Mouse (Mus musculus) mature B cell (primary cell): ENCODE data around the gene Rab11fip4.

Experiments
- in situ Hi-C: fragments of 300-500 bp; cut with MboI; formaldehyde crosslinking; loops from 2 replicates; pipeline ENCODE4 v1.14.3; 2019

Gene Rab11fip4

DNA sequence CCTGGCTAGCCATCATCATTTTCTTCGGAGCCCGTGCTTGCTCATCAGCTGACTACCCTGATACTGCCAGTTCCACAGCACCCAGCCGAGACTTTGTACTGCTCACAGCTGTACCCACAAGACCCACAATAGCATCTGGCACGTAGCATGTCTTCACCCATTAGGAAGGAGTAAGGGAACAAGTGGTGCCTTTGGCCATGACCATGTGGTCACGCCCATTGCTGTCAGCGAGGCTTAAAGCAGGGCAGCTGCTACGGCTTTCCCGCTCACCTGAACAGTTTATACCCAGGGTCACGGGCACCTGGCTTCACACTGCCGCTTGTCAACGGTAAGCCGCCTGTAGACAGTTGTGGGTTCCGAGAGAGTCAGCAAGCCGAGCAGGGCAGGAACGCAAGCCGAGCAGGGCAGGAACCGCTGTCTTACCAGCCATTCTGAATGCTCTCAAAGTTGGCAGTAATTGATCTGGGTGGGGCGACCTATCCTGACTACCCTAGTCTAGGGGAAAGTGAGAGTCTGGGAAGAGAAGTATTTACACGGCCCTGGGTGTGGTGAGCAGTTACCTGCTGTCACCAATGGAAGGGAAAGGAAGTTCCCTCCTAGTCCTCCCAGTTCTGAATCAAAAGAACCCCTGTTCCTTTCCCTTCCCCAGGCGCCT lies 62.0 kb downstream of the Rab11fip4 start:
- in situ Hi-C loops = no loop called here

DNA sequence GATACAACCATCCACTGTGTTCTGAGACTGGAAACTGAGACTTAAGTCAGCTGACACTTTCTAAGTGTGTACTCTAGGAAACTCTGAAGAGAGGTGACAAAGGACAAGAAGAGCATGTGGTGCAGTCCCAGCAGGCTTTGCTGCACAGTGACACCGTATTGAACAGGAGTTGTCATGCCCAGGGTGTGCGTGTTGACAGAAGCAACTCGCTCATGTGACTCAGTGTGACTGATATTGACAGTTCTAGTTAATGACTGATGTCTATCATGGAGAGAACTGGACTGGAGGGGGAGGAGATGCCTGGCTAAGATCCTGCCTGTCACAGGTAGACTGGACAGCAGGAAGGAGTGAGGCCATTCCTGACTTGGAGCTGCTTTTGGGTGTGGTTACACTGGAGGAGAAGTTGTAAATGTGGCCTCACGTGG lies 63.4 kb downstream of the Rab11fip4 start:
- in situ Hi-C loops = no loop called here

DNA sequence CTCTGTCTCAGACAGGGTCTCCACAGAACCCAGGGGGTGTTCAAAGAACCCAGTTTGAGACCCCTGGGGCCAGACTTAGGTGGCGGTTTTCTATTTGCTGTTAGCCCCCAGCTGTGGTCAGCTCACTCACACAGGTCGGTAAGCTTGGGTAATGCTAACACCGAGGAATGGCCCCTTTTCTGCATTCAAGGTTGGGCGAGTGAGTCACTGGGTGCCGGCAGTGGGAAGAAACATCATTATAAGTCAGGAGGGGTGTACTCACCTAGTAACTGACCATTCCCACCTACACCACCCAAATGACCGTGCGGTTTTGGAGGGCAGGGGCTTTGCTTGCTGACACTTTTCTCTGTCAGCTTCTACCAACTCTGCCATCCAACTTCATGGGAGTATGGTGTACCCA lies 64.6 kb downstream of the Rab11fip4 start:
- in situ Hi-C loops = no loop called here

DNA sequence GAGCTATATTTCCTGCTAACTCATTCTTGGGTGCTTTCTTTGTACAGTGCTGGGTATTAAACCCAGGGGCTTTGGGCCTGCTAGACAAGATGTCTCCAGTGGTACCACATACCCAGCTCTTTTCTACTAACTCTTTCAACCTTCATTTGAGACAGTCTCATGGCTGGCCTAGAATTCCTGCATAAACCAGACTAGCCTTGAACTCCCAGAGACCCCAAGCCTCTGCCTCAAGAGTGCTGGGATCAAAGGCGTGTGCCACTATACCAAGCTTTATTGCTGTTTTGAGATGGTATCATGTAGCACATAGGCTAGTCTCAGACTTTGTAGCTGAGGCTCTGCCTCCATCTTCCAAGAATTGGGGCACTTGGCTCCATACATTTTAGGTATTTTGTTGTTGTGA lies 65.5 kb downstream of the Rab11fip4 start:
- in situ Hi-C loops = no loop called here

DNA sequence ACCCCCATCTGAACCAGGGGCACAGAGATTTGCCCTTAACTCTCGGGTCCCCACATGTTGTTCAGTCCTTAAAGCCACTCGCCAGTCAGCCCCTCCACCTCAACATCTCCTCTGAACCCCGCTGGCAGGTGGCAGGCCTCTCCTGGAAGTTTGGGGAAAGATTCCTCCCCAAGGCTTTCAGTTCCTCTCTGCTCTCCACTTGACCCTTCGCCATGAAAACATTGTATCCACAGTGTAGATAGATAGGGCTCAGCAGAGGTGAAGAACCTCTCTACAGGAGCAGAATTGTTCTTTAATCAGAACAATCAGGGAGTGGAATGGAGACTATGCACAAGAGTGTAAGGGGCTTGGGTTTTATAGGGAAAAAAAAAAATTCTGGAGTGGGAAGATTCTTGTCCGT lies 66.0 kb downstream of the Rab11fip4 start:
- in situ Hi-C loops = no loop called here

DNA sequence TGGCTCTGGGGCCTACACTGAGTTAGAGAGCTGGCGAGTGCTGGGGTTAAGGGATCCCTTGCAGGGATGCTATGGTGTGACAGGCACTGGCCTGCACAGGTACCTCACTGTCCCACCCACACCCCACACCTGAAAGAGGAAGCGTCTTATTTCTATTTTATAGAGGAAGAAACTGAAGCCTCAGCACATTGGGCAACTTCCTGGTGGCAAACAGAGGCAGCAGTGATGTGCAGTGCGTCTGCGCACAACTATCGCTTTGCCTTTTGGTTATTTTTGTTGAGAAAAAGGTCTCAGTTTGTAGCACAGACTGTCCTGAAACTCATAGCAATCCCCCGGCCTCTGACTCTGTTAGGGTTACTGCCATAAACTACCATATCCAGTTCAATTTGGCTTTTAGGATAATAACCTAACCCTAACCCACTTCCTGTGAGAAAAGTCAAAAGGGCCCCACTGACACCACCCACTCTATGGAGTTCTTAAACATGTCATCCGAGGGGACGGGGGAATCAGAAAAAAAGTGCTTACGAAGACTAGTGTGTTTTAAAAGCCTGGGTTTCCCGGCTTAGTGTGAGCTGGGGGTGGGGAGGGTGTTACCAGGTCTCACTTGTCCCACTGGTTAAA lies 67.3 kb downstream of the Rab11fip4 start:
- in situ Hi-C loops = no loop called here

DNA sequence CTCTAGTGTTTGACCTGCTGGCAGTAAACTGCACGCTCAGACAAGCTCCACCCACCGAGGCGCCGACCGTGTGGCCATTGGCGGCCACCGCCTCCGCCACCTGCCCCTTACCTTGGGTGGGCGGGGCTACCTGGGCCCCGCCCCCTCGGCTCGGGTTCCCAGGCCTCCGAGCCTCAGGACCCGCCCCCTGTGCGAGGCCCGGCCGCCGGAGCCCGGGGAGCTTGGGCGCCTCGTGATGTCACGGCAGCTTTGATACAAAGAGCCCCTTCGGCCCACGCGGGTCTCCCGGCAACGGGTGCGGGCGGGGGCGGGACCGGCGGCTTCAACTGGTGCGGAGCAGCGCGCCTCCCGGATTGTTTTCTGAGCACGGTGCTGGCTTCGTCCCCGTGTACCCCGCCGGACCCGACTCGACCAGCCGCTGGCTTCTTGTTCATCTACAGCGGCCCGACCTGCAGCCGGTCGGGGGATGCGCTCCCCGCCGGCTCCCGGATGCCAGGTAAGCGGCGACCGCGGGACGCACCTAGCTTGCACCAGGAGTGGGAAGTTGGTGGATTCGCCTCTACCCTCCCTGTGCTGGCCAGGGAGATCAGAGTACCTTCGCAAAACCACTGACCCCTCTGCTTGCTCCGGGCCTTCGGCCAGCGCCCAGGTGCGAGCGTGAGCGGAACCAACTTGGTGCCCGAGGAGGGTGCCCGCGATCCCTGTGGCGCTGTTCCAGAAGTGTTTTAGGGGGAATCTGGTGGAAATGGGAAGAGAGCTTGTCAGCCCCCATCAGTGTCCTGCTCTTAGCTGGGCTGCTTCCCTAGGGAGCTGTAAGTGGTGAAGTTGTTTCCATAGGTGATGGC lies 69.6 kb downstream of the Rab11fip4 start:
- in situ Hi-C loops = no loop called here

DNA sequence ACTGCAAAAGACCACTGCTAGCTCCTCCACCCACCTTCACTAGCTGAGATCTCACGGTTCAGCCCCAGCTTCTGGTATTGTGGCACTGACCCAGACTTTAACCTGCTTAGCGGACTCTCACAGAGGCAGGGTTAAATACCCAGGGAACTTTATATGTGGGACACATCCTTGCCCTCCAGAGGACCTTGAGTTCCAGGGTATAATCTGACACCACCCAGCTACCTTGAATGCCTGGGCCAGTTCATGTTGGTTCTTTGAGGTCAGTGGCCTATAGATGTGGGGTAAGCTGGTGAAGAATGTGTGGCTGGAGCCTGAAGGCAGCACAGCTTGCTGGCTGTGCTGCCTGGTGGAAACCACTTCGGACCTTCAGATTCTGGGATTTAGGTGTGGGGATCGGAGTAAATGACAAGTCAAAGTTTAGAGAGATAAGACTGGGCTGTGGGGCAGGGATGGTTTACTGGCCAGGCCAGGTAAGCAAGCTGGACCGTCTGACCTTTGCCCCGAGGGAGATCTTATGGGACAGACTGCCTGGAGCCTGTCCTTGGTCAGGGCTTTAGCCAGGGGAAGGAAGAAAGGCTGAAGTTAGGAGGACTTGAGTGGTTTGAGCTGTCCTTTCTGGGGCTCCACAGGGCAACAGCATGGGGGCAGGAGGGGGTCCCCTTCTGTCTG lies 71.0 kb downstream of the Rab11fip4 start:
- in situ Hi-C loops = no loop called here

DNA sequence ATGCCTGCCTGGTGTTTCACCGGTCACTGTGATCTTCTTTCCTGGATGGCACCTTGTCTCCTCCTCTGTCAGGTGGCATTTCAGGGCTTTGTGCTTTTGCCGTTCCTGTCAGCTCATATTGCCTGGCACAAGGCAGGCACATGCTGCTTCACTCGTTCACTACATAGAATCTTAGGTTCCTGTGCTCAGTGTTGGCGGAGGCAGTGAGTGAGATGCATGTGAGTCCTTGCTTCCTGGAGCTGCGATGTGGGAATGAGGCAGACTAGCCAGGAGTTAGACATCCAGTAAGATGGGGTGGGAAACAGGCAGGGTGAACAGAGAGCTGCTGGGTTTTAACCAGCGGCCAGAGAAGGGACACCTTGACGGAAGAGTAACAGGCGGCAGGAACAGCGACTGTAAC lies 72.1 kb downstream of the Rab11fip4 start:
- in situ Hi-C loops = no loop called here

DNA sequence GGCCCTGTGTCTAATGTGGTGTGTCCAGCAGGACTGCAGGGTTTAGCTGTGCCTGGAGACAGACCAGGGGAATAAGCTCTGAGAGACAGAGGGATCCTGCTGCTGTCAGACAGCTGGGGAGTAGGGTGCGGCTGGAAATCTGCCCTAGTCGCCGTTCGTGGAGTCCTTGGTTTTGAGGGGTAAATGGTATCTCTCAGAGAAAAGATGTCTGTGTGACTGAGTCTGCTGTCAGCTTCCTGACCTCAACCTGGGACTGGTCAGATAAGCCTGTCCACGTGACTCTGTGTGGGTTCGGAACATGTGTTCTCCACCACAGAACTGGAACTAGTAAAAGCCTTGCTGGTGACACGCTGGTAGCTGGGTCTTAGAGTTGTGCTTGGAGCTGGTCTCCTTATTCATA lies 72.6 kb downstream of the Rab11fip4 start:
- in situ Hi-C loops = no loop called here

DNA sequence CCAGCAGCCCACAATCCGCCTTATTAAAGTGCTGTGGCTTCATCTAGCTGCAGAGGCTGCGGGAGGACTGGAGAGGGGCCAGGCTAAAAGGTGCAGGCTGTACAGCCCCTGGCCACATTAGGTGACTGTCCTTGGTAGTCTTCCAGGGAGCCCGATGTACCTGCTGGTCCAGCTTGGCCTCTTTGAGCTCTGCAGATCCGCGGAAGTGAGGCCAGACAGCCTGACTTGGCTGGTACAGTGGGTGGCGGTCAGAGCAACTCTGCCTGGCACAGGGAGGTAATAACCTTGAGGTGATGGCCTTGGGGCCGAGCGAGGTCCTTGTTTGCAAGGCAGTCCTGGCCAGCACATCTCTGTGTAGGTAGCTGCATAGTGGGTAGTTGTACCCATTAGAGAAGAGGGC lies 75.5 kb downstream of the Rab11fip4 start:
- in situ Hi-C loops = no loop called here

DNA sequence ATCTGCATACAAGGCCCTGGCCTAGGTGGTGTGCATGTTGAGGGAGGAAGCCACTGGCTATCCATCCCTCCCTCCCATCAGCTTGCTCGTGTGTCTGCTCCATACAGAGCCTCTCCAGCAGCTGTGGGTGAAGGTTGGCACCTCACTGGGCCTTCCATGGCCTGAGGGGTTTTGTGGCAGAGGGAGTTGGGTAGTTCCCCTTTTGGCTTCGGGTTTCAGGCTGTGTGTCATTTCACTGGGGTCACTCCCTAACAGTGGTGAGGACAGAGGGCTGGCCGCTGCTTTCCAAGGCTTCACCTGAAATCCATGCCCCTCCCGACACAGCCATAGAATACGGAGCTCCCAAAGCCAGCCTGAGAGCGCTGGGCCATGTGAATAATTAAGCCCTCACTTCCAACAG lies 78.2 kb downstream of the Rab11fip4 start:
- in situ Hi-C loops = no loop called here

DNA sequence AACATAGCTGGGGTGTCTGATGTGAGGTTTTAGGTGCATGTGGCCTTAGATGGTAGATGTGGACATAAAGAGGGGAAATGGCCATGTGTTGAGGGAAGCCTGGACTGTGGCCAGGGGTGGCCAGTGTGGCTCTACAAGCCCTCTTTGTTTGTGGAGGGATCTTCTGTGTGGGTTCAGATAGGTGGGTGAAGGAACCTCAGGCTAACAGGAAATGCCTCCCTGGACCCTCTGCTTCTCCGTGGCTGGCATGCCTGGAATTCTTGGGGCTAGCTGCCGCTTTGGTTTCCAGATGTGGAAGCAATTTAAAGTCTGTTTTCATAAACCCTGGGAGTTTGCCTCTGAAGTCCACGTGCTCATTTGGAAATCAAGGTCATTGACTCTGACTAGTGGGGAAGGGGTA lies 78.9 kb downstream of the Rab11fip4 start:
- in situ Hi-C loops = no loop called here

DNA sequence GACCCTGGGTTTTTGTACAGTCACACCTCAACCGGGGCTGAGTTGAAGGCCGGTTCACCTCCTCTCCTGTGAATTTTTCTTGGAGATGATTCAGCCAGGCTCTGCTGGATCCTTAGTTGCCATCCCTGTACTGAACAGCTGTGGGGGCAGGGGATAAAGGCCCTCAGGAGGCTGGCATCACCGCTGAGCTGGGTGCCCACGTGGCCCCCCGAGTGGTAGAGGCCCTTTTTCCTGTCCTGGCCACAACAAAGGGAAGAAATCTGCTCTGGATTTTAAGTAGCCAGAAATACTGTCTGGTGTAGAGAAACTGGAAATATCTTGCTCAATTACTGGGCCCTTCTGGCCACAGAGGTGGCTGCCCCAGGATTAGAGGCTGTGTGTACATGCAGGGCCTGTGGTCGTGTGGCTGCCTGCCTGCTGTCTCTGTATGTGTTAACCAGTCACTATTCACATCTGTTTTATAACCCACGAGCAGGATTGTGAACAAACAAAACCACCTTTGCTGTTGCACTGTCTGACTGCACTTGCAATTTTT lies 79.5 kb downstream of the Rab11fip4 start:
- in situ Hi-C loops = no loop called here

DNA sequence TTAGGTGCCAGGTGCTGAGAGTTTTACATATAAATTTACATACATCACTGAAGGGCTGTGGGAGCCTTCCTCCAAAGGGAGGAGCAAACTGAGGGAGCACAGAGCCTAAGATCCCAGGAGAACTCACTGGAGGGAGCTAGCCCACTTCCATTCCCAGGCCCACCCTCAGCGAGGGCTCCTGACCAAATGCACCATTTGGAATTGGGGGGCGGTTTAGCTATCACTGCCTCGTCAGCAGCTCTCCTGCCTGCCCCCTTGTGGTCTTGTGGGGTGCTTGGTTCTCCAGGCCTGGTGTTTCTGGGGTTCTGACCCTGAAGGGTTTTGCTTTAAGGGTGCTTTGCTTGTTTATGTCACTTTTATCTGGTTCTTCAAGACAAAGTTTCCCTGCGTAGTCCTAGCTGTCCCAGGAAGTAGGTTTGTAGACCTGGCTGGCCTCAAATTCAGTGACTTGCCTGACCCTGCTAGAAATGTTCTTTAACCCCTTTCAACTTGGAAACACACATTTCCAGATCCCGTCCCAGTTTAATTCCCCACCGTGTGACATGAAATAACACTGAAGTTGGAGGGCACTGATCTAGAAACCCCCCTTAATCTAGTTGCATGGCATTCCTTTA lies 80.8 kb downstream of the Rab11fip4 start:
- in situ Hi-C loops = no loop called here

DNA sequence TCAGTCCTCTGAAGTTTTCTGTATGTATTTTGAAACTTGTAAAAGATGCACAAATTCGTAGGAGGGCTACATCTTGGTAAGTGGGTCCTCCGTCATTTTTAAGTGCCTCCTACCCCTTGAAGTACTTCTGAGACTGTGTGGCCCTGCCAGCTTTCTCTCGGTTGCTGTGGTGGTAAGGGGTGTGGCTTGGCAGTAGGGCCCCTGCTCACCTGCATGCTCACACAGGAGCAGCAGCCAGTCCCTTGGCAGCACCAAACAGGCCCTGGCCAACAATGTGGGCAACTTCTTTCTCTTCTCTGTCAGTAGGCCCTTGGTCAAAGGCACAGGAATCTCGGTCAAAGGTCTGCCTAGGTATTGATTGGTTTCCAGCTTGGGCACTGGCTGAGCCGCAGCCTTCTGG lies 82.1 kb downstream of the Rab11fip4 start:
- in situ Hi-C loops = no loop called here

DNA sequence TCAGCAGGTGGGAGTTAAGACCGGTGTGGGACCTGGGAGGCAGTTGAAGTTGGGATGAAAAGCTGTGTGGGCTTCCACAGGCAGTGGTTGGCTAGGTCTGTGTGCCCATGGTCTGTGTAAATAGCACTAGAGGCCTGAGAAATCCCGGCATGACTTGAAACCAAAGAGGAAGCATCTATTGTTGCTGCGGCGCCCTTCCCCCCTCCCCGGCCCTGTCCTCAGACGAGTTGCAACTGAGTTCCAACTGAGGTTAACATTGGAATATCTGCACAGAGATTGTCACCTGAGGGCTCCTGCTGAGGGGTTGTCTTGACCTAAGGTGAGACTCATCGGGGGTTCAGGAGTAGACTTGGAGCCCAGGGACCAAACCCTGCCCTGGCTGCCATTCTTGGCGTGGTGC lies 82.7 kb downstream of the Rab11fip4 start:
- in situ Hi-C loops = no loop called here

DNA sequence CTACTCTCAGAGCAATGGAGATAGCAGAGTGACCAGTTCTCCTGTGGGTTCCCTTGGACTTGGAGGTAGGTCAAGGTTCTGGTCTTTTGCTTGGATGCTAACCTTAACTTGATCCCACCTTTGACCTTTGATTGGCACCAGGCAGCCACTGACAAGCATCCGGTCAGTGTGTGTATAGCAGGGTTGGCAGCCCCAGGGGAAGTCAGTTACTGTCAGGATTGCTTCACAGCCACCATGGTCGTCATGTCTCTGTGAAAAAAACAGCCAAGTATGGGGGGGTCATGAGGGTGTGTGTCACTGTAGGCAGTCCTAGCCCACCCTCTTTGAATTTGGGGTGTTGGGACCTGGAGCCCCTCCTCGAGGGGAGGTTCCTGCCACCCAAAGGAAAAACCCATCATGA lies 83.2 kb downstream of the Rab11fip4 start:
- in situ Hi-C loops = no loop called here

DNA sequence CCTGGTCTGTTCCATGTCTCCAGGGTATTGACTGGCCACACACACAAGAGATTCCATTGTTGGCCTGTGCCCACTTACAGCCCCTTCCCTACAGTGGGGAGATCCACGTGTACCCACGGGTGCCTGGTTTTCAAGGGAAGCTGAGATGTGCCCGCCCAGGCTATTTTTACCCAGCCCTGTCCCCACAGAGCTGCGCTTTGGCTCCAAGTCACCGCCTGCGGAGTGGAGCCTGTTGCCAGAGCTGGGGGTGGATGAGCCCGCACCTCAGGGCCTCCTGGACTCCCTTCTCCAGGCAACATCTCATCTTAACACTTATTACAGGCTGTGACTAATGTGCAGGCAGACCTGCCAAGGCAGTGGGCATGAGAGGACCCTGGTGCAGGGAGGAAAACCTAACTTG lies 83.6 kb downstream of the Rab11fip4 start:
- in situ Hi-C loops = no loop called here

DNA sequence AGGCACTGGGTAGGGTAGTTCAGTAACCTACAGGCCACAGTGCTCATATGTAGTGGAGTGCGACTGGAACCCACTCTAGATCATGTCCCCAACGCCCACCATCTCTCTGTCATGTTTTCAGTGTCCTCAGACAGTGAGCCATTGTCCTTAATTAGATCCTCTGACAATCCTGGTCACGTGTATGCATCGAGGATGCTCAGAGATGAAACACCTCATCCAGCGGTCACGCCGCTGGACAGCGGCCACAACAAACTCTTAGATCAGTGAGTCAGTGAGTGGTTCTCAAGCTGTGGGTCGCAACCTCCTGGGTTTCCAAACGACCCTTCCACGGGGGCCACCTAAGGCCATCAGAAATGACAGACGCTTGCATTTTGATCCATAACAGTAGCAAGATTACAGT lies 84.3 kb downstream of the Rab11fip4 start:
- in situ Hi-C loops = no loop called here

DNA sequence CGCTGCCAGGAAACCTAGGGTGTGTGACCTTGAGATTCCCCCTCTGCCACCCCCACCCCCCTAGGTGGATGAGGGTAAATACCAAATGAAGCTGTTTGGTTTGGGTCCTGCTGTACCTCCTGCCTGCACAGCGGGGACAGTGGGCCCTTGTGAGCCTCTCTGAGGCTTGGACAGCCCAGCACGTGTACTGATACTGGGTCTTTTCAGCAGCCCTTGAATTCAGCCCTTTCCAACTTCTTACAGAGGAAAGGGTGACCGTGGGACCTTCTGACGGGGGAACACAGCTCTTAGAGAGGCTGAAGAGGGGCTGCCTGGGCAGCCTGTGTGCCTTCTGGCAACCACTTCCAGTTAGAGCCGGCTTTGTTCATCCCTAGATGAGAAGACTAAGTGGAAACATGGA lies 85.0 kb downstream of the Rab11fip4 start:
- in situ Hi-C loops = no loop called here

DNA sequence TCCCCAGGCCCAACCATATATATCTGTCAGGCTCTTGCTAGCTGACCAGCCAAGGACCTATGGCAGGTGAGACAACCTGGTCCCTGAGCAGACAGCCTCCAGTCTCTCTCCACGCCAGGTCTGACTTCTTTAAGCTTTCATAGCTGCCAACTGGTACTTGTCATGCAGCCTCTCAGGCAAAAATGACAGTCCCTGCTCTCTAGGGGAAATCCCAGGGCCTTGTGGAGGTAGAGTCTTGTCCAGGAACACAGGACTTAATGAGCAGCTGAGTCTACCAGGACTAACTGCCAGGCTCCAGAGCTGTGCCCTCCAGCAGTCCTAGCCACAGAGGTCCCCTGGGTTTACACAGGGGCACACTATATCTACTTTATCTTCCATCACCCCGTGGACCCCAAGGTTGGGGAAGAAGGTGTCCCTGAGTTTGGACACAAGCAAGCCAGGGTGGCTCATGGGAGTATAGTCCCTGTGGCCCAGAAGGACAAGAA lies 85.5 kb downstream of the Rab11fip4 start:
- in situ Hi-C loops = no loop called here
